Mouse (Mus musculus): Measurements from ENCODE around the gene Nudt7.

GRCm38 (mm10) chr8:114198990-114199389, 65.6 kb downstream of the Nudt7 start:
- TF ChIP-seq POLR2A (IDR thresholded peaks at IDR 0.05; ENCODE audit: borderline replicate concordance, extremely low read depth, low read depth, low read length) (no peak), CTCF (IDR thresholded peaks at IDR 0.05; ENCODE audit: insufficient read depth, low read length) (no peak)
